17 mouse cellular contexts compared by ENCODE assay signal in the genomic region with DNA sequence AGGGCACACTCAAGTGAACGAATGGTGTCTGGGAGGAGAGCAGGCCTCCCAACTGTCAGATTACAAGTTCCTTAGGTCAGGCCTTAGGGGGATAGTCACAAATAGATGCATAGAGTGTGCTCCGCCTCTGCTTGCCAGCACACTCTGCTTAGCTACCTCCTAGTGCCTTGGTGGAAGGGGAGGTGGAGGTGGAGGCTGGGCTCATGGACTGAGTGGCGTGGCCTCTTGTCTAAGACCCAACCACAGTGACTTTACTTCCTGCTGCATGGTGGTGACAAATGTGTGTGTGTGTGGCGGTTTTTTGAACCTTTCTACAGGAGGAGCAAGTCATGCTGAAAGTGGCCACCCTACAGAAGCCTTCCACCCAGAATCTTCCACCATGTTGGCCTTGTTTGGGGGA. TPM values are rescaled to one million over a fixed set of nuclear protein-coding genes. Genes with fewer than 3 reads are reported as not detected.
DNase-seq lines count a peak whose midpoint lies in the region; ATAC-seq lines count a peak whose summit lies in the region.
"Had no signal": no experiment of that assay in that cellular context is flagged by ENCODE, and none has a peak within 500 bp of the region (broad histone marks: within the 10 kb centered on the region; RNA-seq: fewer than 3 reads in every experiment).

No protein-coding gene starts in this region.

- 0 out of 2 replicates have a peak, but pooled peaks have one; percentile 9 for ATAC-seq in liver, embryonic 16.5 days (ENCODE audit: low read depth)
- peak; percentile 79 for ATAC-seq in neutrophil, adult 5-6 weeks (ENCODE audit: extremely low read depth, insufficient number of reproducible peaks, low FRiP score, poor library complexity, severe bottlenecking)
- ATAC-seq in kidney, embryonic 14.5 days (ENCODE audit: low FRiP score, low TSS enrichment): no peak
- ATAC-seq: intestine, embryonic 16.5 days had no signal

- H3K27me3 ChIP-seq in liver, embryonic 16.5 days (ENCODE audit: control insufficient read depth, insufficient read depth, low read depth, low read length): no peaks in the 10 kb centered on the region
- H3K27me3 ChIP-seq in kidney, embryonic 14.5 days (ENCODE audit: control insufficient read depth, insufficient read depth, low read length): no peaks in the 10 kb centered on the region
- H3K27me3 ChIP-seq: embryonic facial prominence, embryonic 13.5 days; lung, embryonic 15.5 days; neural tube, embryonic 13.5 days had no signal

- H3K9ac ChIP-seq in liver, embryonic 16.5 days (ENCODE audit: low read depth, low read length): no peak overlapping the region
- no peak overlapping the region for H3K9ac ChIP-seq in kidney, embryonic 14.5 days (ENCODE audit: low read depth, low read length)
- H3K9ac ChIP-seq: embryonic facial prominence, embryonic 13.5 days; lung, embryonic 15.5 days; neural tube, embryonic 13.5 days had no signal

- 47% methylated on average over 4 of the region's 4 CpGs for WGBS in liver, embryonic 16.5 days (ENCODE audit: insufficient replicate concordance)
- 70% methylated on average over 4 of the region's 4 CpGs for WGBS in kidney, embryonic 14.5 days

- DNase-seq in heart, adult 11 months: peak; percentile 90
- DNase-seq in heart, adult 18-20 months: no peak
- DNase-seq in thymus, postnatal 0 days (ENCODE audit: low spot score): peak; percentile 37
- no peak for DNase-seq in thymus, adult 18-20 months
- no peak for DNase-seq in spleen, postnatal 4 days (ENCODE audit: low spot score in 2 of 2)
- DNase-seq: adrenal gland, postnatal 10 days; cerebellum, postnatal 36 days; kidney, postnatal 14 days; retina, postnatal 1 day had no signal

- H3K4me3 ChIP-seq in liver, embryonic 16.5 days (ENCODE audit: low read depth, low read length): no peak overlapping the region
- no peak overlapping the region for H3K4me3 ChIP-seq in kidney, embryonic 14.5 days (ENCODE audit: low read length)
- H3K4me3 ChIP-seq: embryonic facial prominence, embryonic 13.5 days; forebrain, embryonic 10.5 days; lung, embryonic 15.5 days; neural tube, embryonic 13.5 days had no signal

- no peak overlapping the region for H3K4me2 ChIP-seq in liver, embryonic 16.5 days (ENCODE audit: low read depth, low read length)
- no peak overlapping the region for H3K4me2 ChIP-seq in kidney, embryonic 14.5 days (replicated peaks; ENCODE audit: low read depth, low read length)
- H3K4me2 ChIP-seq: embryonic facial prominence, embryonic 13.5 days; lung, embryonic 15.5 days; neural tube, embryonic 13.5 days had no signal

- peak overlapping the region; percentile 22; the same call in 1 of the 2 replicates for H3K27ac ChIP-seq in liver, embryonic 16.5 days (ENCODE audit: low read length)
- H3K27ac ChIP-seq in kidney, embryonic 14.5 days (ENCODE audit: low read depth, low read length): no peak overlapping the region
- H3K27ac ChIP-seq: embryonic facial prominence, embryonic 13.5 days; forebrain, embryonic 10.5 days; lung, embryonic 15.5 days; neural tube, embryonic 13.5 days had no signal

- no peaks in the 10 kb centered on the region for H3K4me1 ChIP-seq in liver, embryonic 16.5 days (ENCODE audit: control insufficient read depth, low read depth, low read length)
- no peaks in the 10 kb centered on the region for H3K4me1 ChIP-seq in kidney, embryonic 14.5 days (ENCODE audit: control insufficient read depth, insufficient read depth, low read length)
- H3K4me1 ChIP-seq: forebrain, embryonic 10.5 days; lung, embryonic 15.5 days; neural tube, embryonic 13.5 days had no signal

- peaks cover 23% of the 10 kb centered on the region for H3K36me3 ChIP-seq in liver, embryonic 16.5 days (ENCODE audit: control insufficient read depth, insufficient read depth)
- peaks cover 60% of the 10 kb centered on the region for H3K36me3 ChIP-seq in kidney, embryonic 14.5 days (ENCODE audit: control insufficient read depth, insufficient read depth, low read length)

- no peaks in the 10 kb centered on the region for H3K9me3 ChIP-seq in liver, embryonic 16.5 days (replicated peaks; ENCODE audit: control insufficient read depth, low read length)
- H3K9me3 ChIP-seq in kidney, embryonic 14.5 days (ENCODE audit: control insufficient read depth, low read length): no peaks in the 10 kb centered on the region
- H3K9me3 ChIP-seq: embryonic facial prominence, embryonic 13.5 days; forebrain, embryonic 10.5 days; lung, embryonic 15.5 days; neural tube, embryonic 13.5 days had no signal

RNA-seq across cellular contexts. Expression of a gene that starts 10.6 kb away (rescaled TPM):
- total RNA-seq in heart, adult 18-20 months (2021): under 1 TPM in 1 of 2 experiments, not detected in 1; 0.67 TPM
- polyA plus RNA-seq in thymus, postnatal 0 days (2015; fragmentation: Nextera tagmentation; extraction: Ambion mirVana): 0.87 and 2.1 TPM in 2 replicates
- polyA plus RNA-seq in liver, embryonic 16.5 days (2015; fragmentation: Nextera tagmentation; extraction: Ambion mirVana): 1.5 TPM in 2 replicates
- 18.3 and 18.7 TPM in 2 replicates for total RNA-seq in neutrophil, adult 5-6 weeks (2017)
- polyA plus RNA-seq in kidney, embryonic 14.5 days (2014; fragmentation: Nextera tagmentation; extraction: Ambion mirVana): 2.7 and 3.3 TPM in 2 replicates

RNA-seq across cellular contexts. Expression of a gene that starts 32.6 kb away (rescaled TPM):
- total RNA-seq in heart, adult 18-20 months (2021): under 1 TPM in 1 of 2 experiments, not detected in 1; 0.46 TPM
- polyA plus RNA-seq in thymus, postnatal 0 days (2015; fragmentation: Nextera tagmentation; extraction: Ambion mirVana): 6.7 and 6.9 TPM in 2 replicates
- 7.9 and 10.5 TPM in 2 replicates for polyA plus RNA-seq in liver, embryonic 16.5 days (2015; fragmentation: Nextera tagmentation; extraction: Ambion mirVana)
- 21.1 and 22.0 TPM in 2 replicates for total RNA-seq in neutrophil, adult 5-6 weeks (2017)
- 31.5 and 44.6 TPM in 2 replicates for polyA plus RNA-seq in kidney, embryonic 14.5 days (2014; fragmentation: Nextera tagmentation; extraction: Ambion mirVana)

RNA-seq across cellular contexts. Expression of a gene that starts 45.4 kb away (rescaled TPM):
- total RNA-seq in heart, adult 18-20 months (2021): 10 to 100 TPM; 51.3 to 59.4 TPM
- polyA plus RNA-seq in thymus, postnatal 0 days (2015; fragmentation: Nextera tagmentation; extraction: Ambion mirVana): 42.2 and 45.7 TPM in 2 replicates
- 22.1 and 25.9 TPM in 2 replicates for polyA plus RNA-seq in liver, embryonic 16.5 days (2015; fragmentation: Nextera tagmentation; extraction: Ambion mirVana)
- total RNA-seq in neutrophil, adult 5-6 weeks (2017): 197 and 202 TPM in 2 replicates
- 36.4 and 61.6 TPM in 2 replicates for polyA plus RNA-seq in kidney, embryonic 14.5 days (2014; fragmentation: Nextera tagmentation; extraction: Ambion mirVana)

RNA-seq across cellular contexts. Expression of a gene that starts 46.5 kb away (rescaled TPM):
- under 1 TPM in 1 of 2 experiments, not detected in 1; 0.39 TPM for total RNA-seq in heart, adult 18-20 months (2021)
- polyA plus RNA-seq in thymus, postnatal 0 days (2015; fragmentation: Nextera tagmentation; extraction: Ambion mirVana): 0.42 and 0.79 TPM in 2 replicates
- polyA plus RNA-seq in liver, embryonic 16.5 days (2015; fragmentation: Nextera tagmentation; extraction: Ambion mirVana): 0.07 and 0.29 TPM in 2 replicates
- 2.0 and 2.8 TPM in 2 replicates for total RNA-seq in neutrophil, adult 5-6 weeks (2017)
- polyA plus RNA-seq in kidney, embryonic 14.5 days (2014; fragmentation: Nextera tagmentation; extraction: Ambion mirVana): 0.69 and 1.3 TPM in 2 replicates

Comparison
In these comparisons a context has a peak if more than half of its experiments do, and no peak if none do; other contexts are left out.
1. DNase-seq: peak in heart, adult 11 months (single experiment) and thymus, postnatal 0 days (single experiment); none in heart, adult 18-20 months (0 of 2), thymus, adult 18-20 months (0 of 2) and spleen, postnatal 4 days (0 of 2).